Mouse (Mus musculus) right cerebral cortex, postnatal 10 days (tissue): ENCODE data around the gene Lmx1b.
A peak's percentile ranks its signal among the peaks of the same experiment; 100 is the strongest.

ENCODE experiments used
- DNase-seq, 2 experiments: peaks; one replicate each; pipeline ENCODE4 v3.0.0; 2021; ENCODE audit warnings: low spot score in 2 of 2

The Lmx1b gene

GRCm38 (mm10) chr2:33543429-33544202 lies 96.7 kb downstream of the Lmx1b start:
- DNase-seq, result peak; percentile 88 to 96

DNA sequence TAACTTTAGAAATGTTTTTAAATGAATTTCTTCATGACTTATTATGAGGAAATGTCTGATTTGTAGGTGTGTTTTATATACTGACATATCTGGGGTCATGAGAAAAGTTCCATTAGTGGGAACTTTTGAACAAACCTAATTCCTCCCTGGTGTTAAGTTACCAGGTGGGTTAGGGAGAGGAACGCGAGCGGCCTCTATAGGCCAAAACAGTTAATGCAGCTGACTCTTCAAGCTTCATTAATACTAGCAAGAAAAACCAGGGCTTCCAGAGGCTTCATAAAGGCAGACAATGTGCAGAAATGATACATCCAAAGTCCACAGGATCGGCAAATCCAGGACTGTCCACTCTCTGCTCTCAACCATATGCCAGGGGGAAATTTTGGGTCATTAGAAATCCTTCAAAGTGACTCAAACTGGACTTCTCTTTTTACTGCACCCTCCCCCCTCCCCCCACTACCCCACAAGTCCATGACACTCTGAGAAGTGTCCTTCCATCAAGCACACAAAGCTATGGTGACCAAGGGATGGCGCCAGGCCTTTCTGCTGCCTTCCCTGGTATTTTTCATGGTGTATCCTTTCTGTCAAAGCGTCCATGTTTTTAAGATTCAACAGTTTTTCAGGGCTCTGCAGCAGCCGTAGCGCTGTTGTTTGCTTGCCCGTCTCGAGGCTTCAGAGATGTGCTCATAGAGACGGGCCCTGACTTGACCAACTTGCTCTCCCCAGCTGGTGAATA lies 97.4 kb downstream of the Lmx1b start:
- peak; percentile 85 to 87 for DNase-seq

GRCm38 (mm10) chr2:33525274-33526055 lies 114.8 kb downstream of the Lmx1b start:
- no peak for DNase-seq

- DNase-seq, result no peak
Observed at GRCm38 (mm10) chr2:33515856-33516255, 124.5 kb downstream of the Lmx1b start.

DNA sequence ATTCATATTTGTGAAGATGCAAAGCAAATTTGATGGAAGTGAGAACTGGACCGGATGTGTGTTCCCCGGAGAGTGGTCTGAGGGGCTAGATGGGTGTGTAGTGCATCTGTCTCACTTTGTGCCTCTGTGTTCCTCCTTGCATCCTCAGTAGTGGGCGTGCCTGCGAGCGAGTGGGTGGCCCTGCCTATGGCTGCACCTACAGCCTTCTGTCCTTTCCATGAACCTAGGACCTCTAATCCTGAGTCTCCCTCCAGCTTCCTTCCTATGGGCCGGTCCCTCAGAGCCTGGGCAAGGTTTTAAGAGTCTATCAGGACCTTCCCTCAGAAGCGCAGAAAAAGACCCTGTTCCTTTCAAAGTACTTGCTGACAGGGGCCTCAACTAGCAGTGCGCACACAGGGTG lies 124.9 kb downstream of the Lmx1b start:
- no peak for DNase-seq
